8 mouse cellular contexts compared by ENCODE assay signal in the genomic region with DNA sequence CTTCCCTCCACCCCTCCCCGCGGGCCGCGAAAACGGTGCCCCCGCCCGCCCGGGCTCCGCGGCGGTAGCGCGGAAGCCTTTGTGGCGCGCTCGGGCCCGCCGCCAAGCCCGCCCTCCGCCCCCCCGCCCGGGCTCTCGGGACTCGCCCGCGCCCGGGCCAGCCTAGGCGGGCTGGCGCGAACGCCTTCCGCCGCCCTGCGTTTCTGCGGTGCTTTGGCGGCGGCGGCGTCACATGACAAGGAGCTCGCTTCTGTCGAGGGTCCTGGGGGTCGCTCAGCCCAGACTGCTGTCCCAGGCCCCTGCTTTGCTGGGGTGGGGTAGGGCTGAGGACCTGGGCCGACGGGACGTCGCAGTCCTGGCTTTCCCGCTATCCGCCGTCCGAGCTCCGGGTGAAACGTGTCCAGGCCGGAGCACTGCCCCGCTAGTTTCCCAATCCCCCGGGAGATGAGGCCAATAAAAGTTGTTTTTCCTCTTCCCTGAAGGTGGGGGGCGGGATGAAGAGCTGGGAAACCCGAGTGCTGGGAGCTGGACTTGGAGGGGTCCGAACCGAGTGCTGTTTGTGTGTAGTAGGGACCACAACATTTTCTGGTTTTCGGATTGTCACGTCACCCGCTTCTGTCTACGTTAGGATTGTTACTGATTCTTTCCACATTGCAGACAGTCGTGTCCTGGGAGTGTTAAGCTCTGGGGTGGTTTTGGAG. TPM values are rescaled to one million over a fixed set of nuclear protein-coding genes. Genes with fewer than 3 reads are reported as not detected.
DNase-seq lines count a peak whose midpoint lies in the region; TF ChIP-seq lines count a peak whose summit lies in the region.

No protein-coding gene starts in this region.

- no peak for TF ChIP-seq CTCF in left cerebral cortex, adult 2 months (IDR thresholded peaks at IDR 0.05)

- intact Hi-C loops in left cerebral cortex, adult 2 months (cut with DNase I): loop anchor here (2.0 to 5.0 kb wide), 3 partner anchors 118 to 391 kb away; a partner anchor contains a TSS

- peak overlapping the region; percentile 96 for H3K4me3 ChIP-seq in left cerebral cortex, adult 2 months

- H3K27ac ChIP-seq in left cerebral cortex, adult 2 months: peak overlapping the region; percentile 93

- DNase-seq in T-cell, adult 2 months (ENCODE audit: low spot score): peak; percentile 40
- DNase-seq in cerebellum, postnatal 36 days: peak; percentile 65 to 77
- peak; percentile 53 to 63 for DNase-seq in gastrocnemius, adult 8-10 months (ENCODE audit: low spot score in 2 of 2)
- DNase-seq in hindlimb bud, embryonic 11.5 days (ENCODE audit: extremely low spot score, low read depth, low spot score): peak; percentile 16
- peak; percentile 56 for DNase-seq in left cerebral cortex, adult 2 months (ENCODE audit: extremely low spot score in 1 of 2, low spot score in 2 of 2)
- DNase-seq in lung, postnatal 4 days: peak; percentile 75 to 83
- DNase-seq in retina, postnatal 7 days (ENCODE audit: low read depth, low spot score): peak; percentile 49
- peak; percentile 59 to 68 for DNase-seq in urinary bladder, adult 18-20 months (ENCODE audit: low spot score in 2 of 2)

RNA-seq across cellular contexts. Expression of a gene that starts 46.6 kb away (rescaled TPM):
- 10 to 100 TPM; 19.2 to 22.6 (median 20.8) TPM for total RNA-seq in gastrocnemius, adult 8-10 months (2022)
- 10 to 100 TPM; 65.0 to 66.2 TPM for total RNA-seq in left cerebral cortex, adult 2 months (2021)

Comparison
In these comparisons a context has a peak if more than half of its experiments do, and no peak if none do; other contexts are left out.
1. Peak in every context shown above with its lines: DNase-seq, H3K4me3 ChIP-seq and H3K27ac ChIP-seq.
2. DNase-seq: peak in every context shown above with its lines; median percentile 79 in lung, postnatal 4 days; 71 in cerebellum, postnatal 36 days; 64 in urinary bladder, adult 18-20 months; 58 in gastrocnemius, adult 8-10 months; 56 in left cerebral cortex, adult 2 months; 49 in retina, postnatal 7 days; 40 in T-cell, adult 2 months; 16 in hindlimb bud, embryonic 11.5 days.